Mouse (Mus musculus) forebrain, embryonic 13.5 days (tissue): ENCODE results near the gene Lrrc32. TPM values are rescaled to one million over a fixed set of nuclear protein-coding genes. Genes with fewer than 3 reads are reported as not detected.

ENCODE experiments used
- ATAC-seq: fragments of 200-750 bp; cut with Nextera tagmentation; 2 replicates; pipeline ENCODE4 v1.8.0; 2017
- H3K27ac ChIP-seq: fragments of 300-500 bp; sonication (generic); 2 replicates; pipeline ENCODE4 v1.5.1; 2015; ENCODE audit warnings: inconsistent platforms, mild to moderate bottlenecking, moderate library complexity
- H3K27me3 ChIP-seq: fragments of 300-500 bp; sonication (generic); 2 replicates; pipeline ENCODE4 v1.6.1; 2015; ENCODE audit warnings: mild to moderate bottlenecking, inconsistent platforms
- H3K36me3 ChIP-seq: fragments of 300-500 bp; sonication (generic); 2 replicates; pipeline ENCODE4 v1.6.1; 2015; ENCODE audit warnings: mild to moderate bottlenecking, inconsistent platforms; ENCODE audit not compliant: poor library complexity, severe bottlenecking
- H3K4me1 ChIP-seq: fragments of 300-500 bp; sonication (generic); 2 replicates; pipeline ENCODE4 v1.6.1; 2015; ENCODE audit warnings: inconsistent platforms
- H3K4me2 ChIP-seq: fragments of 300-500 bp; sonication (generic); 2 replicates; pipeline ENCODE4 v1.6.1; 2015; ENCODE audit warnings: inconsistent platforms, mild to moderate bottlenecking, moderate library complexity
- H3K4me3 ChIP-seq: fragments of 300-500 bp; sonication (generic); 2 replicates; pipeline ENCODE4 v1.5.1; 2015; ENCODE audit warnings: mild to moderate bottlenecking, inconsistent platforms
- H3K9ac ChIP-seq: fragments of 300-500 bp; sonication (generic); 2 replicates; pipeline ENCODE4 v1.6.1; 2015; ENCODE audit warnings: mild to moderate bottlenecking, inconsistent platforms
- H3K9me3 ChIP-seq: fragments of 300-500 bp; sonication (generic); replicated peaks from 2 replicates; pipeline ENCODE4 v1.6.1; 2016; ENCODE audit warnings: inconsistent platforms
- WGBS: fragments of 180-500 bp; shearing (Covaris S2); methylation state at CpG from one replicate; pipeline ENCODE4 v1.1.7; 2015; 5-methylcytosine and 5-hydroxymethylcytosine counted together
- polyA plus RNA-seq: library from polyadenylated mRNA; unstranded; fragments of >200 nt; fragmentation: Nextera tagmentation; extraction: Ambion mirVana; gene quantifications from 2 replicates; pipeline ENCODE4 v1.2.1, GENCODE M21; 2015

The Lrrc32 gene
- polyA plus RNA-seq, 1 experiment from 2014 or later = 2.1 TPM

DNA sequence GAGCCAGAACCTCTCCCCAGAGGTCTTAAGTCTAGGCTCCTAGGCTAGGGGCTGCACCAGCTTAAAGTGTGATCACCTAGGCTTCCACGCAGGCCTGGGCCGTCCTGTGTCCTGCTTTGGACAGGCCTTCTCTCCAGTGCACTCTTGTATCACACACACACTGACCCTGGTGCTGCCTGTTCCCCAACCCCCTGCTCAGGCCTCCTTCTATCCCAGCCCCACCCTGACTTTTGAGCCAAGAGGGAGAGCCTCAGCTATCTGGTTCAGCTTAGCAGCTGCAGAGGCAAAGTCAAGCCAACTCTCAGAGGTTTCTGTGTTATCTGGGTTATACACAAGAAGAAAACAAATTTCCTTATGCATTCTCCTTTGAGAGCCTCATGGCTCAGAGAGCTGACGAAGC is 11.4 kb downstream of the Lrrc32 start:
- H3K4me3 ChIP-seq = no peak overlapping the region
- no peaks in the 10 kb centered on the region for H3K9me3 ChIP-seq
- H3K27me3 ChIP-seq = no peaks in the 10 kb centered on the region
- 89% methylated on average over 3 of the region's 3 CpGs for WGBS
- H3K9ac ChIP-seq = no peak overlapping the region
- H3K36me3 ChIP-seq = no peaks in the 10 kb centered on the region
- H3K4me1 ChIP-seq = peaks cover 16% of the 10 kb centered on the region
- ATAC-seq = no peak
- H3K27ac ChIP-seq = no peak overlapping the region
- H3K4me2 ChIP-seq = no peak overlapping the region

DNA sequence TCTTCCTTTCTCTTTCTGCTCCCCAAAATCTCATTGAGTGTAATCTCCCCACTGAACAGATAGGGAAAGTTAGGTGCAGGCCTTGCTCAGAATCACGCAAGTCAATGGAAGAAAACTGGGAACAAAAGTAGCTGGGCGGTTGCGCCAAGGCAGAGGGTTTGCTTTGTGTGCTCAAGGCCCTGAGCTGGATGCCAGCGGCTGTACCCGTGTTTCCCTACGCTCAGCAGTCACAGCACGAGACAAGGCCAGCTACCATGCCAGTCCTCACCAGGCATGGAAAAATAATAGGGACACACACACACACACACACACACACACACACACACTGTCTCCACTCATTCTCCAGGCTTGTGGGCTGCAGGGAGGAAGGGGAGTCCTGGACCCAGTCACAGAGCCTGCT is 12.0 kb downstream of the Lrrc32 start:
- no peak overlapping the region for H3K4me2 ChIP-seq
- WGBS = 81% methylated on average over 7 of the region's 7 CpGs

DNA sequence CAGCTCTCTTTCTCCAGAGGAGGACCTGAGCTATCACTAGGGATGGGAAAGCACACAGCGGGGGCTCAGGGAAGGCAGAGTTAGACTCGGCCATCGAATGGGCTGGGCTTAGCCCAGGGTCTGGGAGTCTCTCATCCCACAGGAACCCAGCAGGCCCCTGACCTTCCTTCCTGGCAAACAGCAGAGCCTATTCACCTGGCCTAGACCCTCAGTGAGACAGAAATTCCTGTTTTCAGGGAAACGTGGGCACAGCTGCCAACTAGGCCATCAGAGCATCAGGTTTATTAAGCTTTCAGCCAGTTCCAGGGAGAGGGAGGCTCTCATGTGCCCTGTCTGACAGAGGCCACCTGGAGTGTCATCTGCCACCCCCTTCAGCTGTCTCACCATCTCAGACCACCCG is 13.8 kb downstream of the Lrrc32 start:
- Histone ChIP-seq H3K9me3 (no peaks in the 10 kb centered on the region), H3K4me1 (peaks cover 16% of the 10 kb centered on the region), H3K4me3 (no peak overlapping the region), H3K27me3 (no peaks in the 10 kb centered on the region), H3K4me2 (no peak overlapping the region), H3K36me3 (no peaks in the 10 kb centered on the region), H3K9ac (no peak overlapping the region), H3K27ac (no peak overlapping the region)
- WGBS = 31% methylated on average over 5 of the region's 5 CpGs
- no peak for ATAC-seq

More for the DNA sequence above, 12.0 kb downstream of the Lrrc32 start:
- H3K36me3 ChIP-seq = no peaks in the 10 kb centered on the region
- no peak overlapping the region for H3K27ac ChIP-seq
- H3K9ac ChIP-seq = no peak overlapping the region
- peaks cover 16% of the 10 kb centered on the region for H3K4me1 ChIP-seq
- ATAC-seq = no peak
- H3K27me3 ChIP-seq = no peaks in the 10 kb centered on the region
- no peaks in the 10 kb centered on the region for H3K9me3 ChIP-seq
- H3K4me3 ChIP-seq = no peak overlapping the region

DNA sequence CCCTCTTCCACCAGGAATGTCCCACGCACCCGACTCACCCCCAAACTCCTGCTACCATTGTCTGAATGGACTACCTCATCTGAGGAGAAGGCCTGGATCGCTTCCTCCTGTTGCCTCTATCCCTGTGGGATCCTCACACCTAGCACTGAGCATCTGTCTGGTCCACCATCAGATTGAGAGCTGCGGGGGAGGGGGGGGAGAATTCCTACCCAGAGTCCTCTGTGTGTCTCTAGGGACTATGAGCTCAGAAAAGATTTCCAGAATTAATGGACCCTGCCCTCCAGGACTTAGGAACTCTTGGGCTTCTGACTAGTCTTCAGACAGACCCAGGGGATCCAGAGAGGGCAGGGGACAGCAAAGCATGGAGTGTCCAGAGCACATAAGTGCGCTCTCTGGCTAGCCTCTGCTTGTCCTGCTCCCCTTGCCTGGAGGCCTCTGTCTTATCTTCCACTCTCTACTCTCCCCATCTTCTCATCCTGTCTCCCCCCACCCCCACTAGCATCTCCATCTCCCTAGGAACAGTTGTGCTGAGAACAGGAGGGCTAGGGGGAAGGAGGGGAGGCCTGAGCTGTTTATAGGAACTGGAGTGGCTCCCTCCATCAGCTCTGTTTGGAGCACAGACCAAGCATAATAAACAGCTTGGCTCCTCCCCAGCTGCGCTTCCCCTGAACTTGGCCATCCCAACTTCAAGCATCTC is 15.0 kb downstream of the Lrrc32 start:
- 0 out of 2 replicates have a peak, but pooled peaks have one; percentile 27 for ATAC-seq
- WGBS = 73% methylated on average over 6 of the region's 6 CpGs
- Histone ChIP-seq H3K36me3 (no peaks in the 10 kb centered on the region), H3K4me3 (no peak overlapping the region), H3K4me1 (peaks cover 16% of the 10 kb centered on the region), H3K4me2 (no peak overlapping the region), H3K27ac (no peak overlapping the region), H3K9ac (no peak overlapping the region), H3K9me3 (no peaks in the 10 kb centered on the region), H3K27me3 (no peaks in the 10 kb centered on the region)

DNA sequence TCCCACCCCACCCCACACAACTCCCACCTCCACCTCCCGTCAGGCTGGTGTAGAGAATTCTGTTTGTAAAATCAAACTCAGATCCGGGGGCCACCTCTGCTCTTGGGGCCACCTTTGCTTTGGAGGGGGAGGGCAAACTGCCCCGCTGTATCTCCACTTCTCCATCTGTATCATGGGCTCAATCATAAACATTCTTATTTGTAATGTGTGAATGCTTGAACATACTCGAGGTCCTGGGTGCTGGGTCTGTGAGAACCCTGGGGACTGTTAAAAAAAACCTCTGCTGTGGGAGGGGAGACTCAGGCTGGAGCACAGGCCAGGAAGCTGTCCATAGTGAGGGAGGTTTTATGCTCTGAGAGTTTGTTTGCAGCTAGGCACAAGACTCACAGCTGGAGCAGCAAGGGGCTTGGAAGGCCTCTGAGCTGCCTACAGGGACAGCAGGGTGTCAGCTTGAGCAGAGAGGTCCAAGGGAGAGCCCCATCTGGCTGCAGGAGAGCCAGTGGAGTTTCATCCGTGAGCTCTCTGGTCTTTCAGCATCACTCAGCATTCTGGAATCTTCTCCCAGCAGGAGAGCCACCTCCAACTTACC is 15.7 kb downstream of the Lrrc32 start:
- WGBS = 45% methylated on average over 5 of the region's 5 CpGs

DNA sequence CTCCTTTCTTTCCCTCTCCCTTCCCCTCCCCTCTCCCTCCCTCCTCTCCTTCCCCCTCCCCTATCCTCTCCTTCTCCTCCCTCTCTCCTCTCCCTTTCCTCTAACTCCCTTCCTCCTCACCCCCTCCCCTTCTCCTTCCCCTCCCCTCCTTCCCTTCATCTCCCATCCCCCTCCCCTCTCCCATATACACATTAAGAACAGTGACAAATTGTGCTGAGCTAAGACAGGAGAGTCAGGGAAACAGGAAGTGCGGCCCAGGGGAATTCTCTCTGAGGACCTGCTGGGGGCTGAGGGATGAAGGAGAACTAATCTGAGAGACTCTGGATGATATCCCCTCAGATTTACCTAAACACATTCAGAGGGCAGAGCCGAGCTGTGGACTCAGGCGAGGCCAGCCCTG is 16.6 kb downstream of the Lrrc32 start:
- Histone ChIP-seq H3K36me3 (no peaks in the 10 kb centered on the region), H3K4me2 (no peak overlapping the region), H3K27me3 (no peaks in the 10 kb centered on the region), H3K9me3 (no peaks in the 10 kb centered on the region), H3K4me3 (no peak overlapping the region), H3K9ac (no peak overlapping the region), H3K4me1 (peaks cover 16% of the 10 kb centered on the region), H3K27ac (no peak overlapping the region)
- ATAC-seq = no peak
- WGBS = 44% methylated on average over 3 of the region's 3 CpGs

More for the DNA sequence above, 15.7 kb downstream of the Lrrc32 start:
- Histone ChIP-seq H3K36me3 (no peaks in the 10 kb centered on the region), H3K4me2 (no peak overlapping the region), H3K9me3 (no peaks in the 10 kb centered on the region), H3K9ac (peak overlapping the region; percentile 12; the same call in 1 of the 2 replicates), H3K4me3 (no peak overlapping the region), H3K27ac (no peak overlapping the region), H3K27me3 (no peaks in the 10 kb centered on the region), H3K4me1 (peaks cover 16% of the 10 kb centered on the region)
- ATAC-seq = no peak

DNA sequence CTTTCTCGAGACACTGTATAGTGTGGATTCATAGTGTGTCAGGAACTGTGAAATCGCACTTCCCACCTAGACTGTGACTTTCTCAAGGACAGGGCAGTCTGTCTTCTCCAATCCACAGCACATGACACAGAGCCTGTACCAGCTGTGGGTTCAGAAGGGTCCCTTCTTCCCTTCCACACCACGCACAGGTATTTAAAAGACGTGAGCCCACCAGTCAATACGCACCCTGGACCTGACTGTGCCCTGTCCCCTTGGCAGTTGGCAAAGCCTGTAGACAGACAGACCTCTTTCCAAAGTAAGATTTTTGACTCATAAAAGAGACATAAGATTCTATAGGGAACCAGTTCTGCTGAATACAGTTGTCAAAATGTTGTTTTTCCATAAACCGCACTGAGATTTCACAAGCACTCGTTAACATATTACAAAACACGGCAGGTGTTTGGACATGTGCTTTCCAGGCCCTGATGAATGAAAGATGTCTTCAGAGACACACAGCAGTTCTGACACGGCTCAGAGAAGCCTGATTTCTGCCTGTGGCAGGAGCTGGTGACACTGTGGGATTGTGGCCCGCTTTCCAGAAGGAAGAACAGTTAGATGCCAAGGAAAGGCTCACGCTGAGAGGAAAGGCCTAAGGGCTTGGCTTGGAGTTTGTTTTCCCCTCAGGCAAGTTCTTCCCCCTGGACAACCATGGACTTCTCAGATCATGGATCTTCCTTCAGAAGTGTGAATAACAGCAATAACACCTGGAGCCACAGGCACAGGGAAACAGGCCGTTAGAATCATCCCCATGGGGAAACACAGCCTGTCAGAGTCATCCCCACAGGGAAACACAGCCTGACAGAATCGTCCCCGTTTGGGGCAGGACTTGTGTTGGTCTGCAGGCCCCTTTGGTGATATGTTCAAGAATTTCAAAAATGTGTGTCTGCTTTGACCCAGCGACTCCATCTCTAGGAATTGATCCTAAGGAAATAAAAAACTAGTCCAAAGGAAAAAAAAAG is 22.2 kb downstream of the Lrrc32 start:
- H3K9me3 ChIP-seq = no peaks in the 10 kb centered on the region
- H3K4me1 ChIP-seq = no peaks in the 10 kb centered on the region
- H3K36me3 ChIP-seq = no peaks in the 10 kb centered on the region
- H3K4me2 ChIP-seq = no peak overlapping the region
- ATAC-seq = no peak
- H3K27me3 ChIP-seq = no peaks in the 10 kb centered on the region
- no peak overlapping the region for H3K9ac ChIP-seq
- 72% methylated on average over 15 of the region's 15 CpGs for WGBS
- H3K27ac ChIP-seq = no peak overlapping the region
- H3K4me3 ChIP-seq = no peak overlapping the region

DNA sequence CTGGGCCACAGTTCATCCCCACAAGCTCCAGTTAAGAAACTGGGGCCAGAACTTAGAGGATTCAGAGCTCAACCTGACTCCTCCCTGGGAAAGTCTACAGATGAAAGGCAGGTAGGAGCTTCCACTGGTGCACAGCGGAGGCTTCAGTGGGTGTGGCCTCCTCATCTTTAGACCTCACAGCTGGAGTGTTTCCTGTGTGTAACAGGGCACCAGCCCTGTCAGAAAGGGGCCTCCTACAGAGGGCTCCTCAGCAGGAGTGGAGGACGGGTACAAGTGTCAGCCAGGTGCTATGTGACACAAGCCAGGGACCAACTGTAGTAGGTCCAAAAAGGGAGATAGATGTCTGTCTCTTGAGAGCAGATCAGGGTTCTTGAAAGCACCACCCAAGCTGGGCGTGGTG is 24.2 kb downstream of the Lrrc32 start:
- no peak overlapping the region for H3K4me3 ChIP-seq
- no peak overlapping the region for H3K27ac ChIP-seq
- WGBS = 82% methylated on average over 3 of the region's 3 CpGs
- no peaks in the 10 kb centered on the region for H3K4me1 ChIP-seq
- H3K36me3 ChIP-seq = no peaks in the 10 kb centered on the region
- no peak overlapping the region for H3K9ac ChIP-seq
- no peak overlapping the region for H3K4me2 ChIP-seq
- ATAC-seq = no peak
- no peaks in the 10 kb centered on the region for H3K27me3 ChIP-seq
- H3K9me3 ChIP-seq = no peaks in the 10 kb centered on the region

DNA sequence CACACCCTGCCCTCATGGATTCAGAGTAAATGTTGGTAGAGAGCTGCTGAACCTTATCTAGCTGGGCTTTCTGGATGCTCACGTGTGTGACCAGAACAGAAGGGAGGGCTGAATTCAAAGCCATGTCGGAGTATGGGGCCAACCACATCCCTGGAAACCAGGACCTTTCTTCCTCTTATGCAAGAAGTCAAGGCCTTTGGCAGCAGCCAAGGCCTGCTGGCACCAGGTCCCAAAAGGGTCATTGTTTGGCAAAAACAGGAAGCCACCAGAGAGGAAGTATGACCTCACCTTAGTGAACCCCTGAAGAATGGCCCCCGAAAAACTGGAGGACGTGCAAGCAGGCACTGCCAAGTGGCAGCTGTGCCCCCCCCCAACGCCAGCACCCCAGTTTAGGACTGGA is 33.5 kb downstream of the Lrrc32 start:
- peaks cover 19% of the 10 kb centered on the region for H3K4me1 ChIP-seq
- H3K4me3 ChIP-seq = no peak overlapping the region
- no peak overlapping the region for H3K27ac ChIP-seq
- no peak overlapping the region for H3K9ac ChIP-seq
- no peaks in the 10 kb centered on the region for H3K9me3 ChIP-seq
- ATAC-seq = no peak
- no peak overlapping the region for H3K4me2 ChIP-seq
- no peaks in the 10 kb centered on the region for H3K27me3 ChIP-seq
- WGBS = 83% methylated on average over 5 of the region's 5 CpGs
- H3K36me3 ChIP-seq = no peaks in the 10 kb centered on the region

DNA sequence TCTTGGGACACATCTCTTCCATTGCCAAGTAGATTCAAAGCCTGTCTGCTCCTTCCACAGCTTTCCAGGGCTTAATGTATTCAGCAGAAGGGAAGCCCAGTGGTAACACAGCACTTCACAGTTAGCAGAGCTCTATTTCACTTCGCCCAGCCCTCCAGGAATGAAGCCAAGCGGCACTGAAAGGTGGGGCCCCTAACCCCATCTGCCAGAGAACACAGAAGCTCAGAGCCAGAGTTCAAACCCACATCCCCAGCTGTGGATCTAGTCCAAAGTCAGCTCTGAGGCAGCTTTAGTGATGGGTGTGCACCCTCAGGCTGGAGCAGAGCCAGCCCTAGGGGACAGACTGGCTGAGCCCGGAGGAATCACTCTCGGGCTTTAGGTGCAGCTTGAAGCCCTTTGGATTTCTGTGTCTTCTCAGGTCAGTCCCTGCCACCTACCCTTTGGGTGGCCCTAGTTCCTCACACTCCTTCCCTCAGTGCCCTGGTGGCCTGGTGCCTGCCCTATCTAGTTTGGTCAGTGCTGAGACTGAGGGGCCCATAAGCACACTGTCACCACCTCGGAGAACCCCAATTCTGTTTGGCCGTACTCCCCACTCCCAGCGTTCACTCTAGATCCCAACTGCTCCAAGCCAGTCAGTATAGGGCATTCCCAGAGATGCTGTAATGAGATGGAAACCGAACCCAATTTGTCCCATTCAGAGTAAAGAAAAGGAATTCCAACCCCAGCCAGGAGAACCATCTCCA is 34.2 kb downstream of the Lrrc32 start:
- no peaks in the 10 kb centered on the region for H3K36me3 ChIP-seq
- no peaks in the 10 kb centered on the region for H3K27me3 ChIP-seq
- H3K27ac ChIP-seq = 0 out of 2 replicates have a peak overlapping the region, but pooled peaks have one; percentile 25
- peak; percentile 30; the same call in 1 of the 2 replicates for ATAC-seq
- H3K4me3 ChIP-seq = no peak overlapping the region
- no peak overlapping the region for H3K9ac ChIP-seq
- peaks cover 19% of the 10 kb centered on the region for H3K4me1 ChIP-seq
- WGBS = 74% methylated on average over 8 of the region's 8 CpGs
- no peaks in the 10 kb centered on the region for H3K9me3 ChIP-seq
- H3K4me2 ChIP-seq = no peak overlapping the region; the same call in 1 of the 2 replicates

DNA sequence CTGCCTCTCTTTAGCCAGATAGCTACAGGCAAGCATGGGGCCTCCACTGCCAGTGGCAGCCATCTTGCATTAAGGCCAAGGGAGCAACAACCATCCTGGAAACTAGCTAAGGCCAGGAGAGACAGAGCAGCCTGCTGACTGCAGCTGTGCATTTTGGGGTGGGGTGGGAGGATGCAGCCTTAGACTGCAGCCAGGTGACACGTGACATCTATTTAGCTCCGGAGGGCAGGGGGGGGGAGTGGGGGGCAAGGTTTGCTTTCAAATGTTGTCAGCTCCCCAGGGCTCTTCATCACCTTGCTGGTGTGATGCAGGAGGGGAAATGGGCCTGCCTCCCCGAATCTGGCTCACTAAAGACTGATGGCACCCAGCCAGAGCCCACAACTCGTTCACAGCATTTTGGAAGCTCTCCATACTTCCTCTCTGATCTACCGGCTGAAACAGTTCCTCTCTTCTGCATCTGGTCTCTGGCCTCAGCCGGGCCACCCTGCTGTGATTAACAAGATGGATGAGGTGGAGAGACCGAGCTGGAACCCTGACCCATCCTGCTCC is 34.8 kb downstream of the Lrrc32 start:
- Histone ChIP-seq H3K9me3 (no peaks in the 10 kb centered on the region), H3K27me3 (no peaks in the 10 kb centered on the region), H3K27ac (peak overlapping the region; percentile 25), H3K4me2 (peak overlapping the region; percentile 18; the same call in 1 of the 2 replicates), H3K4me1 (peaks cover 19% of the 10 kb centered on the region), H3K9ac (no peak overlapping the region), H3K36me3 (no peaks in the 10 kb centered on the region), H3K4me3 (no peak overlapping the region)
- WGBS = 10% methylated on average over 7 of the region's 7 CpGs
- ATAC-seq = peak; percentile 48
